32 mouse cellular contexts compared by ENCODE assay signal in genomic region chr3:51393651-51394050, GRCm38 (mm10). TPM values are rescaled to one million over a fixed set of nuclear protein-coding genes. Genes with fewer than 3 reads are reported as not detected.
"Had no signal": no experiment of that assay in that cellular context is flagged by ENCODE, and none has a peak within 500 bp of the region (broad histone marks: within the 10 kb centered on the region; RNA-seq: fewer than 3 reads in every experiment).

No protein-coding gene starts in this region.

- H3K4me3 ChIP-seq: left cerebral cortex, adult 2 months; limb, embryonic 10.5 days; limb, embryonic 12.5 days; limb, embryonic 13.5 days; limb, embryonic 15.5 days; liver, embryonic 12.5 days; liver, embryonic 13.5 days; liver, embryonic 15.5 days; lung, embryonic 15.5 days; megakaryocyte, embryonic 14.5 days; midbrain, embryonic 12.5 days; midbrain, embryonic 13.5 days; midbrain, embryonic 15.5 days; myocyte; neural tube, embryonic 12.5 days had no signal

- DNase-seq: left cerebral cortex, postnatal 4 days; liver; liver, embryonic 13.5 days; liver, postnatal 0 days; lung, adult 18-20 months; lung, adult 2 months; lung, embryonic 14.5 days; lung, postnatal 10 days; lung, postnatal 14 days; lung, postnatal 36 days; lung, postnatal 4 days; midbrain, embryonic 14.5 days had no signal

- H3K9ac ChIP-seq: limb, embryonic 12.5 days; limb, embryonic 13.5 days; limb, embryonic 15.5 days; liver, embryonic 12.5 days; liver, embryonic 13.5 days; liver, embryonic 14.5 days; liver, embryonic 15.5 days; liver, postnatal 0 days; lung, embryonic 14.5 days; lung, embryonic 15.5 days; midbrain, embryonic 12.5 days; midbrain, embryonic 13.5 days; midbrain, embryonic 15.5 days; neural tube, embryonic 12.5 days had no signal

- H3K9me3 ChIP-seq: limb, embryonic 10.5 days; limb, embryonic 12.5 days; limb, embryonic 13.5 days; limb, embryonic 15.5 days; liver, embryonic 12.5 days; liver, embryonic 13.5 days; liver, embryonic 15.5 days; lung, embryonic 15.5 days; megakaryocyte, embryonic 14.5 days; midbrain, embryonic 12.5 days; midbrain, embryonic 13.5 days; midbrain, embryonic 15.5 days; neural tube, embryonic 12.5 days had no signal

- H3K27ac ChIP-seq: left cerebral cortex, adult 2 months; limb, embryonic 10.5 days; limb, embryonic 12.5 days; limb, embryonic 13.5 days; limb, embryonic 15.5 days; liver, embryonic 12.5 days; liver, embryonic 13.5 days; liver, embryonic 14.5 days; liver, embryonic 15.5 days; lung, embryonic 15.5 days; macrophage; midbrain, embryonic 12.5 days; midbrain, embryonic 13.5 days; midbrain, embryonic 15.5 days; neural tube, embryonic 12.5 days had no signal

- ATAC-seq: liver, embryonic 12.5 days; liver, postnatal 0 days; lung, postnatal 0 days; midbrain, embryonic 13.5 days; midbrain, embryonic 15.5 days; midbrain, embryonic 16.5 days had no signal

- H3K4me2 ChIP-seq: limb, embryonic 12.5 days; limb, embryonic 13.5 days; limb, embryonic 15.5 days; liver, embryonic 11.5 days; liver, embryonic 12.5 days; liver, embryonic 13.5 days; liver, embryonic 15.5 days; lung, embryonic 14.5 days; lung, embryonic 15.5 days; midbrain, embryonic 12.5 days; midbrain, embryonic 13.5 days; midbrain, embryonic 15.5 days; neural tube, embryonic 12.5 days had no signal

- H3K36me3 ChIP-seq: limb, embryonic 10.5 days; limb, embryonic 12.5 days; limb, embryonic 13.5 days; limb, embryonic 15.5 days; liver, embryonic 12.5 days; liver, embryonic 13.5 days; liver, embryonic 15.5 days; lung, embryonic 15.5 days; midbrain, embryonic 12.5 days; midbrain, embryonic 13.5 days; midbrain, embryonic 15.5 days; neural tube, embryonic 12.5 days had no signal

- H3K4me1 ChIP-seq: limb, embryonic 12.5 days had no signal

RNA-seq across cellular contexts. Expression of gene Mgarp, which starts 2.9 kb away (rescaled TPM):
- polyA plus RNA-seq: liver, adult 2 months; lung, adult 2 months; lung, postnatal 0 days; macrophage had no signal
